Mouse (Mus musculus): ENCODE data around the gene Osbpl11. TPM values are rescaled to one million over a fixed set of nuclear protein-coding genes. Genes with fewer than 3 reads are reported as not detected.
A peak's percentile ranks its signal among the peaks of the same experiment; 100 is the strongest.
"Not testable (repeated sequence)": the region's sequence is repeated elsewhere in the genome, so short reads cannot be mapped to it uniquely, and the experiment has no call there.

Osbpl11 gene
- 11.6 and 17.8 TPM in 2 replicates for total RNA-seq (2017)

- ATAC-seq (replicated peaks; ENCODE audit: low read depth, poor library complexity, severe bottlenecking) = peak; percentile 98
Observed at GRCm38 (mm10) chr16:33184901-33185260, at the start of gene Osbpl11. Gene Osbpl11, plus strand, starts transcription at chr16:33185071.

- ATAC-seq (replicated peaks; ENCODE audit: low read depth, poor library complexity, severe bottlenecking) = no peak
Observed at GRCm38 (mm10) chr16:33135167-33135566, 49.7 kb upstream of the Osbpl11 start.

- ATAC-seq (replicated peaks; ENCODE audit: low read depth, poor library complexity, severe bottlenecking) = not testable (repeated sequence)
Observed at GRCm38 (mm10) chr16:33139061-33139460, 45.8 kb upstream of the Osbpl11 start.

- ATAC-seq (replicated peaks; ENCODE audit: low read depth, poor library complexity, severe bottlenecking) = no peak
Observed at GRCm38 (mm10) chr16:33141758-33142280, 43.1 kb upstream of the Osbpl11 start.

GRCm38 (mm10) chr16:33143452-33143851 lies 41.4 kb upstream of the Osbpl11 start:
- no peak for ATAC-seq (replicated peaks; ENCODE audit: low read depth, poor library complexity, severe bottlenecking)

GRCm38 (mm10) chr16:33146185-33146584 lies 38.7 kb upstream of the Osbpl11 start:
- ATAC-seq (replicated peaks; ENCODE audit: low read depth, poor library complexity, severe bottlenecking) = no peak

- ATAC-seq (replicated peaks; ENCODE audit: low read depth, poor library complexity, severe bottlenecking) = no peak
Observed at GRCm38 (mm10) chr16:33148135-33148534, 36.7 kb upstream of the Osbpl11 start.

GRCm38 (mm10) chr16:33150875-33151274 lies 34.0 kb upstream of the Osbpl11 start:
- not testable (repeated sequence) for ATAC-seq (replicated peaks; ENCODE audit: low read depth, poor library complexity, severe bottlenecking)

GRCm38 (mm10) chr16:33151558-33151957 lies 33.3 kb upstream of the Osbpl11 start:
- 0 out of 2 replicates have a peak, but pooled peaks have one; percentile 29 for ATAC-seq (replicated peaks; ENCODE audit: low read depth, poor library complexity, severe bottlenecking)

GRCm38 (mm10) chr16:33154992-33155391 lies 29.9 kb upstream of the Osbpl11 start:
- peak; percentile 45; the same call in 1 of the 2 replicates for ATAC-seq (replicated peaks; ENCODE audit: low read depth, poor library complexity, severe bottlenecking)

- no peak for ATAC-seq (replicated peaks; ENCODE audit: low read depth, poor library complexity, severe bottlenecking)
Observed at GRCm38 (mm10) chr16:33158006-33158405, 26.9 kb upstream of the Osbpl11 start.

GRCm38 (mm10) chr16:33158590-33159071 lies 26.2 kb upstream of the Osbpl11 start:
- ATAC-seq (replicated peaks; ENCODE audit: low read depth, poor library complexity, severe bottlenecking) = peak; percentile 77

GRCm38 (mm10) chr16:33159363-33159762 lies 25.5 kb upstream of the Osbpl11 start:
- ATAC-seq (replicated peaks; ENCODE audit: low read depth, poor library complexity, severe bottlenecking) = no peak

- ATAC-seq (replicated peaks; ENCODE audit: low read depth, poor library complexity, severe bottlenecking) = no peak
Observed at GRCm38 (mm10) chr16:33163330-33164090, 21.4 kb upstream of the Osbpl11 start.

GRCm38 (mm10) chr16:33166284-33166683 lies 18.6 kb upstream of the Osbpl11 start:
- peak; percentile 79 for ATAC-seq (replicated peaks; ENCODE audit: low read depth, poor library complexity, severe bottlenecking)

- no peak for ATAC-seq (replicated peaks; ENCODE audit: low read depth, poor library complexity, severe bottlenecking)
Observed at GRCm38 (mm10) chr16:33167537-33167936, 17.3 kb upstream of the Osbpl11 start.

- ATAC-seq (replicated peaks; ENCODE audit: low read depth, poor library complexity, severe bottlenecking) = no peak
Observed at GRCm38 (mm10) chr16:33169471-33170034, 15.3 kb upstream of the Osbpl11 start.

GRCm38 (mm10) chr16:33170716-33171587 lies 13.9 kb upstream of the Osbpl11 start:
- no peak for ATAC-seq (replicated peaks; ENCODE audit: low read depth, poor library complexity, severe bottlenecking)

- ATAC-seq (replicated peaks; ENCODE audit: low read depth, poor library complexity, severe bottlenecking) = no peak
Observed at GRCm38 (mm10) chr16:33171800-33172199, 13.1 kb upstream of the Osbpl11 start.

- no peak for ATAC-seq (replicated peaks; ENCODE audit: low read depth, poor library complexity, severe bottlenecking)
Observed at GRCm38 (mm10) chr16:33173151-33173550, 11.7 kb upstream of the Osbpl11 start.

Measured in common myeloid progenitor, adult 5-6 weeks (primary cell).